Mouse (Mus musculus): ENCODE data around the gene Mrtfa.
A peak's percentile ranks its signal among the peaks of the same experiment; 100 is the strongest.

Mrtfa gene

DNA sequence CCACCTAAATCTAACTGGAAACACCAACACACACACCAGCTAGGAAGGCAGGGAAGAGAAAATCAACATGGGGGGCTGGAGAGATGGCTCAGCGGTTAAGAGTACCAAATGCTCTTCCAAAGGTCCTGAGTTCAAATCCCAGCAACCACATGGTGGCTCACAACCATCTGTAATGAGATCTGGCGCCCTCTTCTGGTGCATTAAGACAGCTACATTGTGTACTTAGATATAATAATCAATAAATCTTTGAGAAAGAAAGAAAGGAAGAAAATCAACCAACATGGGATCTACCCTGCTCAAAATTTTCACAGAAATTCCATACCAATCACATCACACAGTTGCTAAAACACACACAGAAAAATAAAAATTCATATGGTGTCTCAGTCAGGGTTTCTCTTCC is 34.1 kb downstream of the Mrtfa start:
- DNase-seq (ENCODE audit: low read depth, low spot score): peak; percentile 13

DNA sequence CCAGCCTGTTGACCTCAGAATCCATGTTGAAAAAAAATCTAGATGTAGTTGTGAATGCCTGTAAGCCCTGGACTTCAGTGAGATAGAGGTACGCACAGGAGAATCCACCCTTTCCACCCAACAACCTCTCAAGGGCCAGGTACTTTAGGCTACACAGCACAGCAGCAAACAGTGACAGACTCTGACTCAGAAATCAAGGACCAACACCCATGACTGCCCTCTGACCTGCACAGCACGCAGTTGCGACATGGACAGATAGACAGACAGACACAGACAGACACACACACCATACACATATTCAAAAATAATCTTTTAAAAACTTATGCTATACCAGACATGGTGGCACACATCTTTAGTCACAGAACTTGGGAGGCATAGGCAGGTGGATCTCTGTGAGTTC is 34.7 kb downstream of the Mrtfa start:
- DNase-seq (ENCODE audit: low read depth, low spot score): no peak

DNA sequence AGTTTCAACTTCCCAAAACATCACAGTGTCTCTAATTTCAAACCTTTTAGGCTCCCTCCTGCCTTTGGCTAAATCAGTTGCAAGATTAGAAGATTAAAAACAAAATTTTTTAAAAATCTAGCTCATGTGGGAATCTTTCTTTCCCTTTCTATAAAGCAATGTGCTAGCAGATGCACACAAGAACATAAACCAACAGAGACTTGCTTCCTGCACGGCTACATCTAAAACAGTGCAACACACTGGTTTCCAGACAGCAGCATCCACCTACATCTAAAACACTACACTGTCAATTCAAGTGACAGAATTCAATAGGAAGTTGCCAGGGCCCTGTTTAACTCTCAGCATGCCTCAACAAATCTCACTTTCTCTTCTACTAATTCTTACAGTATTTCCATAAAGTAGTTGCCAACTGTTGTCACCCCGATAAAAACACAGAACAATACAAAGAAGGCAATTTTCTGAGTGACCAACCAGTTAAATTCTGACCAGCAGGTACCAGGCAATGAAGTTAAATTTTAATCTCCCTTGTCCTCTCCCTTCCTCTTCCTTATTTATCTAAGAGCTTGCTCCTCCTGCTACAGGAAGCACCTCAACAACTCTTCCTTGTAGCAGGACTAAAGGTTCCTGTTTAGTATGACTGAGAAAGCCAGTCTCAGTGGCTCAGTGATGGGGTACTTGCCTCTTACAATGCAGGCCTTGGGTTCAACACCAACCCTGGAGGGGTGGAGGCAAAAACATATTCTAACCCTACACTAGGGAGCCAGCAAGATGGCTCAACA is 35.5 kb downstream of the Mrtfa start:
- DNase-seq (ENCODE audit: low read depth, low spot score): no peak

DNA sequence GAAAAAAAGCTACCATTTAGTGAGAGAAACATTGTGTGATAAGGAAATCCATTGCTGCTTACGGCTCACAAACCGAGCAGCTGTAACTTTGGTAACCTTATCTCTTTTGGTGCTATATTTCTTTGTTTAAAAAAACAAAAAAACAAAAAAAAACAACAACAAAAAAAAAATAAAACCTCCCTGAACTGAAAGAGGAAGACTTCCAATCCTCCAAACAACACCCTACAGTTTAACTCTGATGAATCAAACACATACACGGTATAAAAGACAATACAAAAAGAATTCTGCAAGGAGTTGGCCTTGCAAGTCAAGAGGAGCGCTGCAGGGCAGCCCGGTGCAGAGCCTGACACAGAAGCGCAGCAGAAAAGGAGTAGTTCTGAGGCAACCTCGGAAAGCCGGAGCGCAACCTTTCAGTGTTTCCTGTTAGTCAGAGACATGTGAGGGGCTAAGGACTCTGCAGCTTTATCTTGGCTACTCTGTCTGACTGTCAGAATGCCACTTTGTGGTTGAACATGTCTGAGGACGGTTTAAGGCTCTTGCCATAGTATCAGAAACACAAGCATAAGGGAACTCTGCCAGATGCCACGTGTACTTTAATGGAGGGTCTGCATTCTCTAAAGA is 48.5 kb downstream of the Mrtfa start:
- no peak for DNase-seq (ENCODE audit: low read depth, low spot score)

DNA sequence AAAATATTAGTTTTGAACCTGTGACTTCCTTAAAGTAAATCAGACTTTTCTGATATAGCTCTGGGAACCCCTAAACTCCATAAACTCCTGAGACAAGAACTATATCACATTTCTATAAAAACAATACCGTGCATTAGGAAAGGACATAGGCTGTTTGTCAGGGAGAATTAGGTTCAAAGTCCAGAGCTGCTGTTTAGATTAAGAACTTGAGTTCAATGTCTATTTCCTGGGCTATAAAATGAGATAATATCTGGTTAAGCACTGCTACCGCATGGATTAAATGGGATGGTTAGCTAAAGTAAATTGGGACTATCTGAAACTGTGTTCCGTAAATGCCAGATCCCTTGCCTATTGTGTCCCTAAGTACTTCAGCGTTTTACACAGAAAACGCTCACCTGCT is 50.6 kb downstream of the Mrtfa start:
- DNase-seq (ENCODE audit: low read depth, low spot score): no peak

DNA sequence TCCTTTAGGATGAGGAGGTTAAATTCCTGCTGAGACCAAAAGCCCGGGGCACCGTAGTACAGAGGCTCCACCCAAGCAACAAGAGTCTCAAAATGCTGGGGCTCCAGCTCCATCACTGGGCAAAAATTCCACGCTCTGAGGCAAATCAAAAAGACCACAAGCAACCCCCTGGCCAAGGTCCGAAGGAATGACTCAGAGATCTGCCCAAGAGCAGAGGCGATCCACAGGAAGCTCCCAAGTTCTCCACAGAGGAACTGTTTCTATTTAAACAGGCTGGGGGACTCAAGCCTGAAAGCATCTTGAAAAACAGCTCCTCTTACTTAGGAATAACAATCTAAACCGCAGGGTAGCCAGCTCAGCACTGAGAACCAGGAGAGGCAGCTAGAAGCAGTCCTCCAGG is 53.3 kb downstream of the Mrtfa start:
- peak; percentile 26 for DNase-seq (ENCODE audit: low read depth, low spot score)

DNA sequence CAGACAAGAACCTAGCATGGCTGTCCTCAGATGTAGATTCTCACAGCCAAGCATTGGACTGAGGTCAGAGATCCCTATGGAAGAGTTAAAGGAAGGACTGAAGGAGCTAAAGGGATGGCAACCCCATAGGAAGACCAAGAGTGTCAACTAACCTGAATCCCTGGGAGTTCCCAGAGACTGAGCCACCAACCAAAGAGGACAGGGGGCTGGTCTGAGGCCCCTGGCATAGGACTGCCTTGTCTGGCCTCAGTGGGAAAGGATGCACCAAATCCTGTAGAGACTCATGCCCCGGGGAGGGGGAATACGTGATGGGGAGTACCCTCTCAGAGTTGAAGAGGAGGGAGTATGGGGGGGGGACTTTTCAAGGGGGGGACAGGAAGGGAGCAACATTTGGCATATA is 56.8 kb downstream of the Mrtfa start:
- no peak for DNase-seq (ENCODE audit: low read depth, low spot score)

DNA sequence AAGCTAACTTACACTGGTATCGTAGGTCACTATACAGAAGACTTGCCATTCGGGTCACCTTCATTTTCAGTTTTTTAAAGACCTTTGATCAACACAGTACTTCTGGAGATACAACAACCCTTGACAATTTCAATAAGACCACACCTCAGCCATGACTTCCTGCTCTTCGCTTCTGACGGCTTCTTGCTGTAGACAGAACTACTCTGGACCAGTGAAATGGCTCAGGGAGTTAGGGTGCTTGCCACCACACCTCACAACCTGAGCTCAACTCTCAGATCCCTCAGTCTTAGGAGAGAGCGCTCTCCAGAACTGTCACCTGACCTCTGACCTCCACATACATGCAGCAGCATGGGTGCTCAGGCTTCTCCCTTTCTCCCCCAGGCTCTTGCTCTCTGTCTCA is 59.4 kb downstream of the Mrtfa start:
- no peak for DNase-seq (ENCODE audit: low read depth, low spot score)

DNA sequence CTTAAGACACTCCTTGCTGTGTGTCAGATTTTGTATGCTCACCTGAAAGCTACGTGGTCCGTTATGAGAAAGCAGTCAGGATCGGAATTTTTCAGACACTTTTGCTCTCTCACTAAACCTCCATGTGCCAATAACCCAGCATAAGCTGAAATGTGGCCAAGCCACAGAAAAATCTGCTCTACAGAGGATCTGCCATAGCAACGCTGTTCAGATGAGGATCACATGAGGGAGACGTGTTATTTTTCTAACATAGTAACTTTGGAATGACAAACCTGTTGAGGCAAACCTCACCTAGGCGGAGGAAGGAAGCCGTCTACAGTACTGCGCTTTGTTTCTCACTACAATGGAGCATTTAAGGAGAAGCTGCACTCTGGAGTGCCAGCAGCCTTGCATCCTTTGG is 60.6 kb downstream of the Mrtfa start:
- DNase-seq (ENCODE audit: low read depth, low spot score): no peak

DNA sequence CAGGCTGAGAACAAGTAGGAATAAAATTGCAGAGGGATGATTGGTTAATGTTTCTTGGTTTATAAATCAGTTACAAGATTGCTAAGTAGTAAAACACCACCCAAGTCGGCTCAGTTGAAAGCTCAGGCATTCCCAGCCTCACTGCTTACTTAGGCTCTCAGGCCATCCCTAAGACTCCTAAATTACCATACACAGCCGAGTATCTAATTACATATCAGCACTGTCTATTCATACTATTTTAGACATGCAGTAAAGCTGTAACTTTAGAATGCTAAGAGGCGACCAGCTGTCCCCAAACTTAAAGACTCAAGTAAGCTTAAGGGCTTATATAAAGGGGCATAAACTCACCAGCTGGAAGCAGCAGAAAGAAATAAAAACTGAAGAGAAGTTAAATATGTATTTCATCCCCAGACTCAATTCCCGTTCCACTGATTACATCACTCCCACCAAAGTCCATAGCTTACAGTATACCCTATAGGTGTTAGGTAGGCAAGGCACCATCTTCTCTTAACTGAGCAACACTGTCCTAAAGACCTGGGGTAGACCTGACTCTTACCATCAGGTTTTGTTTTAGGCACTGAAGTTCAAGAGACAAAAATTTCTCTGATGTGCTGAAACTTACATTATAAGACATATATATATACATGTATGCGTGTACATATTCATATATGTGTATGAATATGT is 62.3 kb downstream of the Mrtfa start:
- DNase-seq (ENCODE audit: low read depth, low spot score): no peak

DNA sequence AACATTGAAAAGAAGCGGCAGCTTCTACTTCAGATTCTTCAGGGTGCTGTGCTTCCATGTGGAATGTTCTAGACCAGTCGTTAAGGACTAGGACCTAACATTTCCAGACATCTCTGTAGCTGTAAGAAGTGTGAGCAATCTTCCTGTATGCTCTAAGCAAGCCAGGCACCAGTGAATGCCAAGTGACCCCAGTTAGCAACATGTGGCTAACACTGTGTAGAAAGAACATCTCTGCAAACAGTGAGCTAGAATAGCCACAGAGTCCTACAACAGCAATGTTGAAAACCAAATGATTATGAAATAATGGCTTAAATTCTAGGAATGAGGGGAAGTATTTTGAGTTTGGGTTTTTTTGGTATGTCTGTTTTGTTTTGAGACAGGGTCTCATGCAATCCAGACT is 66.3 kb downstream of the Mrtfa start:
- no peak for DNase-seq (ENCODE audit: low read depth, low spot score)

DNA sequence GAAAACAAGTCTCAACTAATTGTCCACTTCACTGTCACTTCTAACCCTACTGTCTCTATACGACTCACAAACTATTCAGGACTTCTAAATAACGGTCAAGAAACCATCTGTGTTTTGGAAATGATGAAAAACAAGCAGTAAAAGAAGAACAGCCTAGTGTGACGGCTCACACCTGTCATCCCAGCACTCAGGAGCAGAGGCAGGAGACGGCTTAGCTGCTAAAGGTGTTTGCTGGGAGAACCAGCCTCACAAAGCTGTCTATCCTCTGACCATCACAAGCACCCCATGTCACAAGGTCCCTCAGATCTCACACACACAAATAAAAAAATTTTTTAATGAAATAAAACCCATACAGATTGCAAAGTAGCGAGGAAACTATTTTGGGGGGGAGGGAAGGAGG is 67.4 kb downstream of the Mrtfa start:
- DNase-seq (ENCODE audit: low read depth, low spot score): no peak

DNA sequence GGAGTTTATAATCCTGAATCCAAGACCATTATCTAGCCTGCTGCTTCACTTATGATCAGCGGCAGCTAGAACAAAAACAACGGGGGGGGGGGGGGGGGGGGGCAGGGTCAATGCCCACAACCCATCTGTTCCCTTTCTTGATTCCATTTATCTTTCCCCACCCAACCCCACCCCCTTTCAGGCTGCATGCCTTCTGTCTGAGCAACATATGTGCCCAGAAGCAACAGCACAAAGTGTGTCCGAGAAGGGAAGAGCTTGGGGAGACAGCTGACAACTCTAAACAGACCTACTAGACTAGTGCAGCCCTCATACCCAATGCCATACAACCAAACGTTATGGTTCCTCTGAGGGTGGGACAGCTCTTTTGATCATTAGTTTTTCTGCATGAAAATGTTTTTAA is 68.0 kb downstream of the Mrtfa start:
- DNase-seq (ENCODE audit: low read depth, low spot score): no peak

DNA sequence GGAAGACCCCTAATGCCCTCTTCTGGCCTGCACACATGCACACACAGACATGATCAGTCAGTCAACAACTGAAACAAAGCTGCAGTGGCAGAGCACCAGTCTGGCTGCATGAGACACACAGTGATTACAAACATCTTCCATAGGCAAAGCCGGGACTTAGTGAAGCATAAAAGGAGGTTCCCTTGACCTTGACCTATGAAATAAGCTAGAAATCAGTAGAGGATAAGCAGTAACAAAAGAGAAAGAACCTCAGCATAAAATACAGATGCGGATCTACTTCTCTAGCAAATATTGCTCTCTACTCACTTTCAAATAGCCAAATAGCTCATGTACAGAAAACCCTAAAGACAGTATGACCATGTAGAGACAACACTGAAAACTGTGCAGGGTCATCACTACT is 68.5 kb downstream of the Mrtfa start:
- no peak for DNase-seq (ENCODE audit: low read depth, low spot score)

DNA sequence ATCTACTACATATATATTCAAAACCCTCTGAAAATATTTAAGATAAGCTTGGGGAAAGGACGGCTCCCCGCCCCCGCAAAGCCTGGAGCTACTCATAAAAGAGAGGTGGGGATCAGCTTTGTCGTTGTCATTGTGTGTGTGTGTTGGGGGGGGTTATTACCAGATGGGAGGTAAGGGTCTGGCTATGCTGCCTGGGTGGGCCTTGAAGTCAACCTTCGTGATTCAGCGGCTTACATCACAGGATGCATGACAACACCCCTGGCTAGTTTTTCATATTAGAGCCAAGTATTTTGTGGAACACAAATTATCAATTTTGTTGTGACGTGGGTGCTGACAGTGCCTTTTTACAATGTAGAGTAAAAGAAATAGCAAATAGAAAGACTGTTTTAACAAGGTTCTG is 69.6 kb downstream of the Mrtfa start:
- no peak for DNase-seq (ENCODE audit: low read depth, low spot score)

DNA sequence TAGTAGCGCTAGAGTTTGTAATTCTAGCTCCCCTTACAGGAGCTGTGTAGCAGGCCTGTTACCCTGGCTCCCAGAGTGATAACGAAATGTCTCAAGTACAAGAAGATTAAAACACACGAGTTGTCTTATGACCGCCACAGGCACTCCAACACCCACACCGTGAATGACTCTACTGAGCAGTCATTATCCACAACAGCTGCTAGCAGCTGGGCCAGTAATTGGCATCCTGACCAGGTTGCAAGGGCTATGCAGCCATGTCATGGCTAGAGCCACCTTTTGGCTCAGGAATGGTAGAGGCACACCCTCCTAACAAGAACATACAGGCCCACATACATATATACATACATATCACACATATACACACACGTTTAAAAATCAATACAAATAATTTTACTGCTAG is 70.4 kb downstream of the Mrtfa start:
- DNase-seq (ENCODE audit: low read depth, low spot score): no peak

DNA sequence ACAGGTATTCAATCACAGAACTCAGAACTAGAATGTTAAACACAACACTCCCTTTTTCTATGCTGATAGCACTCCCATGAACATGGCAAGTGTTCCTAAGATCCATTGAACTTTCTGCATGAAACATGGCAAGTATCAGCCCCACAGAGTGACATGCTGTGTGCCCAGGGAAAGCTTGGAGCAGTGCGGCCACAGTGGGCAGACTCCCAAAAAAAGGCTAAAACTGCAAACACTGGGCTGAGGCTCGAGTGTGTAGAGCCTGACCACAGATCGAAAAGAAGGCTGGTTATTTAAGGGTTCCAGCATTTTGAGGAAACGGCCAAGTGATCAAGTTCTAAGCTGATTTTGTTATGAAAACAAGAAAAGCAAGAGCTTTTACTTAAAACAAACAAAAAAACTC is 72.3 kb downstream of the Mrtfa start:
- no peak for DNase-seq (ENCODE audit: low read depth, low spot score)

DNA sequence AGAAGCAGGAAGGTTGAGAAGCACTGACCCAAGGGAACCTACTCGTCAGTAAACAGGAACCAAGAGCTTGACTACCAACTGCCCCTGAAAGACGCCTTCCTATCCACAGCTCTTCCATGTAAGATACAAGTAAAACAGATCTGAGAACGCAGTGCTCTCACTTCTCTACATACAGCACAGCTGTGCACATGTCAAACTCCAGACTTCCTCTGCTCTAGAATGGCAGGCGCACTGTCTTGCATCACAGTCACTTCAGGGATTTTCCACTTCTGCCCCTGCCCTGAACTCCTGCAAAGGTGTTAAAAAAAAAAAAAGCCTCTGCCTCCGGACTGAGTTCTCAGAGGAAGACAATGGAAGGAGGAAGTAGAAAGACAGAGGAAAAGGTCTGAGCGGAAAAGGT is 78.0 kb downstream of the Mrtfa start:
- no peak for DNase-seq (ENCODE audit: low read depth, low spot score)

DNA sequence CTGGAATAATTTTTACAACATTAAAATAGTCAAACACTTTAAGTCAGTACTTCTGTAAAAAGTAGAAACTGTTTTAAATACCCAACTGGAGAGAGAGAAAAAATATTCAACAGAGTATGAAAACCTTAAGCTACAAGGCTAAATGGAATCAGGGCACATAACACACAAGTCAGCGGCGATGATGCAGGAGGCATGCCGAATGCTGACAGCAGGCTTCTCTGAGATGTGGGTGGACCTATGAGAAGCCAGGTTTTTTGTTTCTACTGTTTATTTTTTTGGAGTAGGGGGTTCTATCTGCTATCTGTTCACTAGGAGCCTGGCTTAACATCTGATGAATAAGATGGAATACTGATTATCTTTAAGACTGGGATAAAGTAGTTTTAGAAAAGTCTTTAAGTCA is 80.2 kb downstream of the Mrtfa start:
- no peak for DNase-seq (ENCODE audit: low read depth, low spot score)

DNA sequence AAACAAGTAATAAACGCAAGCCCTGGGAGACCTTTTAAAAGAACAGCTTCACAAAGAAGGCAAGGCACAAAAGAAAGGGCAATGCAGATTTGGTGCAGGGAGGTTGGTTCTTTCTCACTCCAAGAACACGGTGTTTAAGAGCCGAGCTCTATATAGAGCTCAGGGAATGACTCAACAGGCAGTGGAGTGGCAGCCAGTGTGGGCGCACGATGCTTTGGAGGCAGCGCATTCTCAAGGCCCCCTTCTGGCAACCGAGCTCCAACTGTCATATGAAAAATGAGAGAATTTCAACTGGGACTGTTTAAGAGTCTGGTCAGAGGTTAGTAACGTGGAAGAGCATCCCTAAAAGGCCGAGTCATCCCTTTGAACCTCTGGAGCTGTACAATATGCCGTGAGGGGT is 84.6 kb downstream of the Mrtfa start:
- DNase-seq (ENCODE audit: low read depth, low spot score): no peak

DNA sequence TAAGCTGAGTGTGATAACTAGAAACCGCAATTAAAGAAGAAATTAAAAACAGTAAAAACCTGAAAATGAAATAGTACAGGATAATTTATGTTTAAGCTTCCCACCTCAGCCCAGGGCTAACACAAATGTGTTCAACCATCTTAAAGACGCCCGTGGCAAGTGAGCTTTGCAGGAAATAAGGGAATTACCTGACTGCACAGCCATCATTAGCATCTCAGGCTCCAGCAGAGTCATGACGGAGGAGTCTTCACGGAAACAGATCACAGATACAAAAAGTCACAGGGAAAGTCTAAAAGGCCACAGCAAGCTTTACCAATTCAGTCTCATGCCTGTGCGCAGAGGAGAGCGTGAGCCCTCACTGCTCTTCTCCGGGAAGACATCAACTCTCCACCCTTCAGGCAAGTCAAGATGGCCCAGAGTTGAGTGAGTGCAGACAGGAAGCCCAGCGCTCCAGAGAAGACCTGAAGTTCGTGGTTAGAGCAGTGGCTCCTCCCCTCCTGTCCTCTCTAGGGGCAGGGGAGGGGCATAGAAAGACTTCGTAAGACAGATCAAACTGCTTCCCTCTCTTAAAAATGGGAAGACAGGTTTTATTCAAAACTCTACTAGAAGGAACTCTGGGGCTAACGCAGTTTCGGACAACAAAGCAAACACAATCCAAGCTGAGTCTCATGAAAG is 85.8 kb downstream of the Mrtfa start:
- peak; percentile 73 for DNase-seq (ENCODE audit: low read depth, low spot score)

DNA sequence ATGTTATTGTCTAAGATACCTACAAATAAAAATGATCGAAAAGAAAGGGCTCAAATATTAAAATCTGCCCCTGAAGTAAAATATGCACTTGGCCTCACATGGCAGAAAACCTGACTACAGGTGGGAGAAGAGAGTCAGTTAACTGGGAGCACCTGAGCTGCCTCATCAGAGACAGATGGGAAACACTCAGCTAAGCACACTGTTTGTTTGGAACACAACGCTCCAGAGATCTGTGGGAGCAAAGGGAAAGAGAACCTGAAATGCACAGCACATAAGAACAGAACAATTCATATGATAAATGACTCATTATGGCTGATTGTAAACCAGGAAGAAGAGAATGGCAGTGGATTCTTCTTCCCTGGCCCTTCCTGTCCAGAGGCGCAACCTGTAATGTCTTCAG is 87.1 kb downstream of the Mrtfa start:
- DNase-seq (ENCODE audit: low read depth, low spot score): peak; percentile 42
